ENCODE assay signal across 15 mouse cellular contexts in genomic region chr15:77022401-77022957, GRCm38 (mm10). TPM values are rescaled to one million over a fixed set of nuclear protein-coding genes. Genes with fewer than 3 reads are reported as not detected.
DNase-seq lines count a peak whose midpoint lies in the region; ATAC-seq and TF ChIP-seq lines count a peak whose summit lies in the region.
"Had no signal": no experiment of that assay in that cellular context is flagged by ENCODE, and none has a peak within 500 bp of the region (broad histone marks: within the 10 kb centered on the region; RNA-seq: fewer than 3 reads in every experiment).

No protein-coding gene starts in this region.

- no peak overlapping the region for H3K4me3 ChIP-seq in liver, postnatal 0 days (ENCODE audit: low read depth, low read length)
- H3K4me3 ChIP-seq in midbrain, embryonic 11.5 days (ENCODE audit: low read depth, low read length), result no peak overlapping the region
- H3K4me3 ChIP-seq: limb, embryonic 12.5 days had no signal

- 52% methylated on average over 5 of the region's 5 CpGs for WGBS in liver, postnatal 0 days (ENCODE audit: insufficient replicate concordance)
- 78% methylated on average over 5 of the region's 5 CpGs for WGBS in midbrain, embryonic 11.5 days

- no peak for TF ChIP-seq CTCF in liver, postnatal 0 days (IDR thresholded peaks at IDR 0.05; ENCODE audit: low read depth)

- H3K4me2 ChIP-seq in liver, postnatal 0 days (ENCODE audit: low read depth, low read length), result no peak overlapping the region
- H3K4me2 ChIP-seq in midbrain, embryonic 11.5 days, result no peak overlapping the region
- H3K4me2 ChIP-seq: limb, embryonic 12.5 days had no signal

- peak; percentile 54 to 63 for DNase-seq in cerebellum, adult 18-20 months
- peak; percentile 51 to 58 for DNase-seq in cerebellum, postnatal 25 days
- peak; percentile 81 for DNase-seq in heart, adult 8-10 months (ENCODE audit: low spot score)
- peak; percentile 64 to 68 for DNase-seq in heart, postnatal 14 days
- no peak for DNase-seq in liver, postnatal 0 days
- no peak for DNase-seq in testis, postnatal 14 days (ENCODE audit: low spot score)
- no peak for DNase-seq in midbrain, embryonic 11.5 days (ENCODE audit: low spot score, missing footprints)
- DNase-seq in left cerebral cortex, postnatal 4 days, result no peak
- DNase-seq: layer of hippocampus, adult 9-11 months; right cerebral cortex, postnatal 25 days had no signal

- TF ChIP-seq EP300 in liver, postnatal 0 days (IDR thresholded peaks at IDR 0.05; ENCODE audit: low read depth), result no peak

- H3K36me3 ChIP-seq in liver, postnatal 0 days (replicated peaks; ENCODE audit: insufficient read depth, low read length), result no peaks in the 10 kb centered on the region
- no peaks in the 10 kb centered on the region for H3K36me3 ChIP-seq in midbrain, embryonic 11.5 days (ENCODE audit: control insufficient read depth, insufficient read depth, low read length)
- H3K36me3 ChIP-seq: limb, embryonic 12.5 days had no signal

- no peak overlapping the region for H3K9ac ChIP-seq in liver, postnatal 0 days (replicated peaks)
- no peak overlapping the region for H3K9ac ChIP-seq in midbrain, embryonic 11.5 days (ENCODE audit: low read length)
- H3K9ac ChIP-seq: limb, embryonic 12.5 days had no signal

- no peaks in the 10 kb centered on the region; the same call in 1 of the 2 replicates for H3K4me1 ChIP-seq in liver, postnatal 0 days (ENCODE audit: insufficient read depth)
- peaks cover 5% of the 10 kb centered on the region; the same call in 1 of the 2 replicates for H3K4me1 ChIP-seq in midbrain, embryonic 11.5 days (ENCODE audit: control insufficient read depth, insufficient read depth, low read length)

- no peak for ATAC-seq in liver, postnatal 0 days
- ATAC-seq in midbrain, embryonic 11.5 days (ENCODE audit: low FRiP score), result no peak
- ATAC-seq: CD4-positive, CD25-positive, alpha-beta regulatory T cell, adult 4 months; forebrain, embryonic 14.5 days had no signal

- intact Hi-C loops in heart, postnatal 14 days (cut with DNase I), result no loop called here
- intact Hi-C loops in left cerebral cortex, postnatal 4 days (cut with DNase I), result no loop called here

- no peaks in the 10 kb centered on the region for H3K9me3 ChIP-seq in liver, postnatal 0 days (ENCODE audit: low read length)
- H3K9me3 ChIP-seq in midbrain, embryonic 11.5 days (ENCODE audit: control insufficient read depth, low read length), result no peaks in the 10 kb centered on the region

- no peak overlapping the region for H3K27ac ChIP-seq in liver, postnatal 0 days (ENCODE audit: low read depth)
- H3K27ac ChIP-seq in midbrain, embryonic 11.5 days (ENCODE audit: low read depth, low read length), result no peak overlapping the region
- H3K27ac ChIP-seq: limb, embryonic 12.5 days; macrophage had no signal

- H3K27me3 ChIP-seq in liver, postnatal 0 days (ENCODE audit: insufficient read depth, low read length), result no peaks in the 10 kb centered on the region
- no peaks in the 10 kb centered on the region for H3K27me3 ChIP-seq in midbrain, embryonic 11.5 days (ENCODE audit: control insufficient read depth, insufficient read depth, low read length)
- H3K27me3 ChIP-seq: limb, embryonic 12.5 days had no signal

RNA-seq across cellular contexts. Expression of gene Apol6, which starts 22.1 kb away (rescaled TPM):
- total RNA-seq in heart, adult 8-10 months (2022), result 1 to 10 TPM in 2 of 4 experiments, under 1 TPM in 2; 0.49 to 1.5 (median 1.0) TPM
- 1 to 10 TPM in 1 of 2 experiments, under 1 TPM in 1; 0.66 to 2.5 TPM for total RNA-seq in heart, postnatal 14 days (2021)
- not detected in 2 replicates for polyA plus RNA-seq in liver, postnatal 0 days (2015; fragmentation: Nextera tagmentation; extraction: Ambion mirVana)
- polyA plus RNA-seq in midbrain, embryonic 11.5 days (2014; fragmentation: Nextera tagmentation; extraction: Ambion mirVana), result not detected in 2 replicates
- total RNA-seq in left cerebral cortex, postnatal 4 days (2021), result not detected
- polyA plus RNA-seq: CD4-positive, CD25-positive, alpha-beta regulatory T cell, adult 4 months; forebrain, embryonic 14.5 days; kidney, embryonic 14.5 days; limb, embryonic 12.5 days; macrophage had no signal

RNA-seq across cellular contexts. Expression of gene Mb, which starts 28.0 kb away (rescaled TPM):
- over 10,000 TPM; 20,391 to 21,800 (median 21,272) TPM for total RNA-seq in heart, adult 8-10 months (2022)
- over 10,000 TPM; 12,884 to 13,789 TPM for total RNA-seq in heart, postnatal 14 days (2021)
- 0.15 and 6.6 TPM in 2 replicates for polyA plus RNA-seq in liver, postnatal 0 days (2015; fragmentation: Nextera tagmentation; extraction: Ambion mirVana)
- not detected in 2 replicates for polyA plus RNA-seq in midbrain, embryonic 11.5 days (2014; fragmentation: Nextera tagmentation; extraction: Ambion mirVana)
- total RNA-seq in left cerebral cortex, postnatal 4 days (2021), result not detected
- polyA plus RNA-seq: CD4-positive, CD25-positive, alpha-beta regulatory T cell, adult 4 months; forebrain, embryonic 14.5 days; macrophage had no signal

Comparison
In these comparisons a context has a peak if more than half of its experiments do, and no peak if none do; other contexts are left out.
1. DNase-seq: peak in cerebellum, adult 18-20 months (2 of 2), cerebellum, postnatal 25 days (2 of 2), heart, adult 8-10 months (single experiment) and heart, postnatal 14 days (2 of 2); none in liver, postnatal 0 days (single experiment), testis, postnatal 14 days (single experiment), midbrain, embryonic 11.5 days (single experiment) and left cerebral cortex, postnatal 4 days (single experiment).
2. RNA of gene Mb, which starts 28.0 kb away (total RNA-seq): 20,391 to 21,800 TPM in heart, adult 8-10 months and 12,884 to 13,789 TPM in heart, postnatal 14 days; not detected in left cerebral cortex, postnatal 4 days; every median in the first group is over 1,000 times any median in the second.